Mouse (Mus musculus): ENCODE results near the gene Cdhr3.

- TF ChIP-seq CTCF (IDR thresholded peaks at IDR 0.05; ENCODE audit: insufficient read depth, low read depth, low read length): no peak
- TF ChIP-seq POLR2A (IDR thresholded peaks at IDR 0.05; ENCODE audit: insufficient read depth, low read depth, low read length): no peak
Measured at GRCm38 (mm10) chr12:33063250-33063649, 29.4 kb downstream of the Cdhr3 start.

Data from olfactory bulb, adult 2 months (tissue).